Mouse (Mus musculus): ENCODE results near the gene Gm10282. TPM values are rescaled to one million over a fixed set of nuclear protein-coding genes. Genes with fewer than 3 reads are reported as not detected.

The Gm10282 gene
- total and polyA plus RNA-seq, 3 experiments: 18.3 to 176 (median 76.4) TPM

- Histone ChIP-seq H3K4me3 (replicated peaks in 1 of 3; ENCODE audit: low read depth in 2 of 3, low read length in 2 of 3, poor library complexity in 1 of 3) (no peak overlapping the region), H3K4me1 (ENCODE audit: control insufficient read depth in 1 of 2, insufficient read depth in 2 of 2) (peaks cover 5 to 87% of the 10 kb centered on the region in 2 experiments), H3K9ac (ENCODE audit: insufficient read depth, low read depth) (no peak overlapping the region), H3K27ac (ENCODE audit: insufficient read depth, low read depth) (no peak overlapping the region), H3K36me3 (replicated peaks in 1 of 2; ENCODE audit: control insufficient read depth in 1 of 2, insufficient read depth in 1 of 2, low read length in 1 of 2) (peaks cover 24 to 70% of the 10 kb centered on the region in 2 experiments), H3K4me2 (ENCODE audit: insufficient read depth, low read depth, poor library complexity, severe bottlenecking) (no peak overlapping the region), H3K27me3 (replicated peaks) (no peaks in the 10 kb centered on the region), H3K9me3 (replicated peaks; ENCODE audit: low read length) (no peaks in the 10 kb centered on the region), H3K79me2 (replicated peaks; ENCODE audit: control insufficient read depth, extremely low read depth, insufficient read depth, poor library complexity, severe bottlenecking) (no peaks in the 10 kb centered on the region)
- dilution Hi-C loops (cut with MboI; ENCODE audit: extremely low pct_ligation_motif_present, extremely low pct_unique_long_range_greater_than_20kb, low sequenced_read_pairs) (no loop called here), in situ Hi-C loops (cut with MboI; ENCODE audit: low pct_ligation_motif_present, low pct_unique_long_range_greater_than_20kb, low sequenced_read_pairs) (no loop called here)
- no peak for TF ChIP-seq MAX (IDR thresholded peaks at IDR 0.05; ENCODE audit: low read length)
- TF ChIP-seq UBTF (IDR thresholded peaks at IDR 0.05; ENCODE audit: low read depth, low read length): no peak
- no peak for TF ChIP-seq BHLHE40 (IDR thresholded peaks at IDR 0.05; ENCODE audit: low read depth, low read length)
- no peak for TF ChIP-seq USF2 (conservative IDR thresholded peaks at IDR 0.05; ENCODE audit: low read depth, low read length)
- TF ChIP-seq GABPA (IDR thresholded peaks at IDR 0.05; ENCODE audit: insufficient replicate concordance, low read depth, low read length): no peak
- TF ChIP-seq CHD1 (IDR thresholded peaks at IDR 0.05; ENCODE audit: low read depth, low read length): no peak
- TF ChIP-seq E2F4 (IDR thresholded peaks at IDR 0.05; ENCODE audit: insufficient replicate concordance, low read depth, low read length): no peak
- TF ChIP-seq POLR2A (IDR thresholded peaks at IDR 0.05; ENCODE audit: low read depth, low read length): no peak
- no peak for TF ChIP-seq IRF4 (IDR thresholded peaks at IDR 0.05; ENCODE audit: low read depth, low read length)
- TF ChIP-seq EP300 (IDR thresholded peaks at IDR 0.05; ENCODE audit: low read length): no peak
- no peak for TF ChIP-seq HCFC1 (IDR thresholded peaks at IDR 0.05; ENCODE audit: low read depth, low read length)
- TF ChIP-seq JUND (conservative IDR thresholded peaks at IDR 0.05; ENCODE audit: low read depth, low read length): no peak
- no peak for TF ChIP-seq RCOR1 (conservative IDR thresholded peaks at IDR 0.05; ENCODE audit: low read depth, low read length)
- TF ChIP-seq POLR2AphosphoS2 (IDR thresholded peaks at IDR 0.05; ENCODE audit: low read depth, low read length): no peak
- no peak for TF ChIP-seq TCF12 (IDR thresholded peaks at IDR 0.05; ENCODE audit: low read depth, low read length)
- no peak for TF ChIP-seq ZKSCAN1 (IDR thresholded peaks at IDR 0.05; ENCODE audit: borderline replicate concordance, low read depth, low read length)
- no peak for TF ChIP-seq MEF2A (IDR thresholded peaks at IDR 0.05; ENCODE audit: borderline replicate concordance, low read depth, low read length)
- TF ChIP-seq MXI1 (IDR thresholded peaks at IDR 0.05; ENCODE audit: low read depth, low read length): no peak
- TF ChIP-seq SMC3 (IDR thresholded peaks at IDR 0.05; ENCODE audit: low read depth, low read length): no peak
- TF ChIP-seq ZNF384 (IDR thresholded peaks at IDR 0.05; ENCODE audit: low read depth, low read length): no peak
- DNase-seq (ENCODE audit: extremely low read depth): no peak
Observed at GRCm38 (mm10) chr8:72352951-72353699, 48.1 kb upstream of the Gm10282 start.
